Mouse (Mus musculus): ENCODE measurements around the gene Ttll5. TPM values are rescaled to one million over a fixed set of nuclear protein-coding genes. Genes with fewer than 3 reads are reported as not detected.

Ttll5 gene
- 16.8 TPM for polyA plus RNA-seq (2017; shearing (Covaris generic))

GRCm38 (mm10) chr12:85824438-85825264 lies at the start of gene Ttll5, which contains the start of gene Erg28:
Gene Ttll5 (plus strand): TSS chr12:85824659.
Gene Erg28 (minus strand): TSS chr12:85824550.

GRCm38 (mm10) chr12:86078553-86079201 lies 254.2 kb downstream of the Ttll5 start, which contains the start of gene Tgfb3:
Gene Tgfb3 (minus strand): TSS chr12:86079041.

GRCm38 (mm10) chr12:86082481-86083012 lies 258.1 kb downstream of the Ttll5 start, which contains the start of gene Ift43:
Gene Ift43 (plus strand): TSS chr12:86082541.

Other genes starting within 250 kb of the Ttll5 start
- gene Jdp2, start 225.6 kb upstream of the Ttll5 start, polyA plus RNA-seq (2017; shearing (Covaris generic)): not detected
- gene Batf, start 138.0 kb upstream of the Ttll5 start, polyA plus RNA-seq (2017; shearing (Covaris generic)): 103 TPM
- 0.14 TPM for gene Flvcr2, start 78.1 kb upstream of the Ttll5 start, polyA plus RNA-seq (2017; shearing (Covaris generic))
- 46.0 TPM for gene Erg28, start 109 bp upstream of the Ttll5 start, polyA plus RNA-seq (2017; shearing (Covaris generic))